Mouse (Mus musculus): ENCODE results near the gene Tcerg1l. TPM values are rescaled to one million over a fixed set of nuclear protein-coding genes. Genes with fewer than 3 reads are reported as not detected.

Gene Tcerg1l
- polyA plus RNA-seq, 1 experiment: 0.51 TPM

DNA sequence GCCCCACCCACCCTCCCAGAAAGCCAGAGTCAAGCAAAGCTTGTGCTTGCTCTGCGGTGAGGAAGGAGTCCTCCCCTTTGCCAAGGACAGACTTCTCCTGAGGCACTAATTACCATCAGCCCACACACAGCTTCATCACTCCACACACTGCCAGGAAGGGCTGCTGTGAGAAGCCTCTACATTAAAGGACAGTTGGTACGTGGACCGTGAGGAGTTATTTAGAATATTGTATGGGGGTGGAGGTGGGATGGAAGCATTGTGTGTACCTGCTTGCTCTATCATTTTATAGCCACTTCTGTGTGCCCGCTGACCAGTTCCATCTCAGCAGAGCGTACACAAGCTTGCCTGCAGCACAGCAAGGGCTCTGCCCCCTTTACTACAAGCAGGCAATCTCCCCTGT, 16.0 kb upstream of the Tcerg1l start:
- H3K4me1 ChIP-seq (ENCODE audit: control insufficient read depth, insufficient read depth, insufficient read length): no peaks in the 10 kb centered on the region
- DNase-seq (ENCODE audit: low read depth in 1 of 2, low spot score in 2 of 2): no peak
- no peak overlapping the region for H3K27ac ChIP-seq (ENCODE audit: insufficient read depth, low read length)
- H3K27me3 ChIP-seq (ENCODE audit: control insufficient read depth, insufficient read depth, low read length): no peaks in the 10 kb centered on the region
- H3K36me3 ChIP-seq (ENCODE audit: control insufficient read depth, insufficient read depth, low read length): no peaks in the 10 kb centered on the region
- WGBS: 86% methylated on average over 5 of the region's 5 CpGs
- no peak overlapping the region for H3K4me3 ChIP-seq (ENCODE audit: extremely low read depth, insufficient read depth, insufficient read length)
- TF ChIP-seq CTCF (IDR thresholded peaks at IDR 0.05; ENCODE audit: extremely low read depth, insufficient read depth, insufficient read length, insufficient replicate concordance) (no peak), POLR2A (IDR thresholded peaks at IDR 0.05; ENCODE audit: low read depth, low read length) (no peak)

DNA sequence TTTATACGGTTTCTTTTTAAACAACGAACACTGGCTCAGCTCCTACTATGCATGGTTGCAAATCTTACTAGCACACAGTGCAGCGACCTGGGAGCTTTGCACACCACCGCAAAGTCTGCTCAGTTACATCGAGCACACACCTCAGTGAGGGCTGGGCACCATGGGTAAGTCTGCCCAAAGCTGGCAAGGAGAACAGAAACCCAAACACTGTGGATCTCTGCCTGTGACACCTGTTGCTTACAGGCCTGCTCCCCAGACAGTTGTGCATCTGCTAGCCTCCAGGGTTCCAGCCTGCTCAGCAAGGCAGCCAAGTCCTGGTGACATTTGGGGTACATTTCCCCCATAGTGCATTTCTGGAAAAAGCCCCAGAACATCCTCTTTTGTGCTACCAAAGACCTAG, 4.1 kb upstream of the Tcerg1l start:
- Histone ChIP-seq H3K4me1 (ENCODE audit: control insufficient read depth, insufficient read depth, insufficient read length) (no peaks in the 10 kb centered on the region), H3K27me3 (ENCODE audit: control insufficient read depth, insufficient read depth, low read length) (peaks cover 10% of the 10 kb centered on the region), H3K36me3 (ENCODE audit: control insufficient read depth, insufficient read depth, low read length) (no peaks in the 10 kb centered on the region), H3K27ac (ENCODE audit: insufficient read depth, low read length) (no peak overlapping the region), H3K4me3 (ENCODE audit: extremely low read depth, insufficient read depth, insufficient read length) (no peak overlapping the region)
- DNase-seq (ENCODE audit: low read depth in 1 of 2, low spot score in 2 of 2): no peak
- TF ChIP-seq CTCF (IDR thresholded peaks at IDR 0.05; ENCODE audit: extremely low read depth, insufficient read depth, insufficient read length, insufficient replicate concordance) (no peak), POLR2A (IDR thresholded peaks at IDR 0.05; ENCODE audit: low read depth, low read length) (no peak)
- 91% methylated on average over 5 of the region's 5 CpGs for WGBS

DNA sequence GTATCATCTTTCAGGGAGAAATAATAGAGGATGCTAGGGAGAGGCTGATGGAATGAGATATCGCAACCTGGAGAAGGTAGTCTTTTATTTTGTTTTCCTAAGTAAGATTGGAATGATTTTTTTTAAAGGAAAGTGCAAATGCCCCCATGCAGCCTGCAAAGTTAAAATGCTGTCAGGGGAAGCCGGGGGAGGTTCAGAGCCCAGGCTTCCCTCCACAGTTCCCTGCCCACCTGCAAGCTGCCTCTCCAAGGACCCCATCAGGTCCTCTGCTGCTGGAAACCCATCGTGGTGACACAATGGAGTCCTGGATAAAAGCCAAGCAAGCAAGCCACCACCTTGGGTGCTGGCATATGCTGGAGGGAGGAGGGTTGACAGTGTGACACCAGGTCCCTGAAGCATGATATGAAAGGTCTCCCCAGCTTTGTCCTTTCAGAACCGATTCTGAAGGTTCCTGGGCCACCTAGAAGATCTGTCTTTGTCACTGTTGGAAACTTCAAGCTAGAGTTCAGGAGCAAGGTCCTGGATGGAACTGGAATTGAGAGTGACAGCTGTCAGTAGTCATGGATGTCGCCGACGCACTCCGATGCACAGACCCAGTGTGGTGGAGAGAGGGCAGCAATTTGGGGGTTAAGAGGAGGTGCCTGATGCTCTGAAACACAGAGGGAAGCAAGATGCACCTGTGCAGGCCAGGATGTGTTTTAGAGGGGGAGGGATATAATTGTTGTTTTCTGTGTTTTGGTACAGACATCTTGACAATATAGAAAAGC, 3.2 kb upstream of the Tcerg1l start:
- H3K36me3 ChIP-seq (ENCODE audit: control insufficient read depth, insufficient read depth, low read length): no peaks in the 10 kb centered on the region
- H3K27me3 ChIP-seq (ENCODE audit: control insufficient read depth, insufficient read depth, low read length): peaks cover 10% of the 10 kb centered on the region
- TF ChIP-seq POLR2A (IDR thresholded peaks at IDR 0.05; ENCODE audit: low read depth, low read length) (no peak), CTCF (IDR thresholded peaks at IDR 0.05; ENCODE audit: extremely low read depth, insufficient read depth, insufficient read length, insufficient replicate concordance) (no peak)
- H3K4me3 ChIP-seq (ENCODE audit: extremely low read depth, insufficient read depth, insufficient read length): no peak overlapping the region
- H3K27ac ChIP-seq (ENCODE audit: insufficient read depth, low read length): no peak overlapping the region
- no peak for DNase-seq (ENCODE audit: low read depth in 1 of 2, low spot score in 2 of 2)
- WGBS: 82% methylated on average over 8 of the region's 8 CpGs
- no peaks in the 10 kb centered on the region for H3K4me1 ChIP-seq (ENCODE audit: control insufficient read depth, insufficient read depth, insufficient read length)

DNA sequence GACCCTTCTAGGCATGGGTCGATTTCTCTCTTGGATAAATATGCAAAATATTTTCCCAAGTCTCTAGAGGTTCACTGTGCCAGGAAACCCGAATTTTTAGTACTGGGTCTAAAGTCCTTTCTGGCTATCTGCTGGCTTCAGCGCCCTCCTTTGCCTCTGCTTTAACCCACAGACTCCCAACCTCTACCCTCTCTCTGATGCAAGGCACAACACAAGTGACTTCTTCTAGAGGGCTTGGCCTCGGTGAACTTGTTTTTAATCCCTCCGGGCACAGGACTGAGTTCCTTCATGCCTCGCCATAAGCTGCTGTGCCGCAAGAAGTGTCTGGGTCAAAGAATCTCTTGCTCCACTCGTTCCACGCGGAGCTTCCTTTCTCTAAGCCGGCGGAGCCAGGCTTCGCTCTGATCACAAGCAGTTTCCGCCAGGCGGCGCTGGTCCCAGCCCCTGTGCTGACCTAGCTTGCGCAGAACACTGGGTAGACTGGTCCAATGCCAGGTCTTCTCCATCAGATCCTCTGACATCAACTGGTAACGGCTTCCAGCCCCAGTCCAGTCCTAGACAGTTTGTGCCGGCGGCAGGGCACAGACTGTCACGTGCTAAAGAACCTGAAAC, 758 bp upstream of the Tcerg1l start:
- no peak for TF ChIP-seq POLR2A (IDR thresholded peaks at IDR 0.05; ENCODE audit: low read depth, low read length)
- no peak for TF ChIP-seq CTCF (IDR thresholded peaks at IDR 0.05; ENCODE audit: extremely low read depth, insufficient read depth, insufficient read length, insufficient replicate concordance)
- 7% methylated on average over 21 of the region's 21 CpGs for WGBS
- no peaks in the 10 kb centered on the region for H3K36me3 ChIP-seq (ENCODE audit: control insufficient read depth, insufficient read depth, low read length)
- H3K27ac ChIP-seq (ENCODE audit: insufficient read depth, low read length): no peak overlapping the region
- DNase-seq (ENCODE audit: low read depth in 1 of 2, low spot score in 2 of 2): no peak
- no peaks in the 10 kb centered on the region for H3K4me1 ChIP-seq (ENCODE audit: control insufficient read depth, insufficient read depth, insufficient read length)
- no peak overlapping the region for H3K4me3 ChIP-seq (ENCODE audit: extremely low read depth, insufficient read depth, insufficient read length)
- H3K27me3 ChIP-seq (ENCODE audit: control insufficient read depth, insufficient read depth, low read length): peaks cover 10% of the 10 kb centered on the region

DNA sequence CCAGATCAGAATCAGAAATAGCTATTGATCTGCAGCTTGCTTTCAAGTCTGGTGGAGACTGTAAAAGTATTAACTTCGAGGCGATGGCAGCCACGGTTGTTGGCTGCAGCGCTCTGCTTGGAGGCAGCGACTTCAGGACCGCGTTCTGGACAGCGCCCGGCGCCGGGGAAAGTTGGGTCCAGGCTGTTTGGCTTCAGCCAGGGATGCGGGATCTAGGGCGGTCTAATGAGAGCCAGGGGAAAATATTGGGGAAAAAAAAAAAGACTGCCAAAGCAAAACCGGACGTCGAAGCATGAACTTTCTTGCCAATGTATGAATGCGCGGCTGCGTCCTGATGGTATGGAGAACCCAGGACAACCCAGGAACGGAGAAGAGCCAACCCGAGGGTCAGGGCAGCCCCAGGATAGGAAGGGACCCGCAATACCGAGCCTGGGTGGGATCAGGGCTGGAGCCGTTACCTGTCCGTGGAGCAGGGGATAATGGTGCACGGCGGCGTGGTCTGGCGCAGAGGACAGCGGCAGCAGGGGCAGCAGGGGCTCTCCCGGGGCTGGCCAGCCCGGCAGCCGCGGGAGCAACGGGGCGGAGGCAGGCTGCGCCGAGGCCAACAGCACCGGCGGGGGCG, 556 bp downstream of the Tcerg1l start:
- WGBS: 4% methylated on average over 41 of the region's 41 CpGs
- no peak for DNase-seq (ENCODE audit: low read depth in 1 of 2, low spot score in 2 of 2)
- H3K4me3 ChIP-seq (ENCODE audit: extremely low read depth, insufficient read depth, insufficient read length): no peak overlapping the region

DNA sequence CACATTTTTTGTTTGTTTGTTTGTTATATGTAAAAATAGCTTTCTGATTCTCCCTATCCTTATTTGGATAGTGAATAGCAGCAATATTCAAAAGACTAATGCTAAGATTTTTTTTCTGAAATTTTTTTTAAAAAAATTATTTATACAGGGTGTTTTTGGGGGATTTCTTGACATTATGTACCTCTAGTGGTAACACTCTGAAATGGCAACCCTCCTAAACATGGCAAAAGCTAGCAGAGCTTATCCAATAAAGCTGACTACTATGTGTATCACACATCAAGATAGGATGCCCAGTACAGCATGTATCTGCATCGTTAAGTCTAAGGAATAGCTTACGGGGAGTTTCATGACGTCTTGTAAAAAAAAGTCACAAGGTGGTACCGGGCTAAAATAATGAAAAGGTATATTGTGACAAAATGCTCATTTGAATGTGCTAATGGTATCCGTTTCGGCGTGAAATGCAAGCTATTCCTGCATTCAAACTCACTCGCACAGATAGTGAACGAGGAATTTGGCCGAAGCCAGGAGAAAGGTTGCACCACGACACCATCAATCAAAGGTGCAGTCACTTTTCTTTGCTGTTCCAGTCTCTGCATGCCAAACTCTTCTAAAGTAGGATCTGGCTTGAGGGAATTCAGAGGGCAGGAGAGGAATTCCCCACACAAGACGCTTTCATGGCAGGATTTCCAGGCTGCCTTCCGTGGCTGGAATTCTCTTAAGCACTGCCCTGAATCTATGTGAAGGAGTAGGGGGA, 1.2 kb downstream of the Tcerg1l start:
- Histone ChIP-seq H3K4me1 (ENCODE audit: control insufficient read depth, insufficient read depth, insufficient read length) (no peaks in the 10 kb centered on the region), H3K4me3 (ENCODE audit: extremely low read depth, insufficient read depth, insufficient read length) (no peak overlapping the region), H3K27ac (ENCODE audit: insufficient read depth, low read length) (no peak overlapping the region), H3K36me3 (ENCODE audit: control insufficient read depth, insufficient read depth, low read length) (no peaks in the 10 kb centered on the region), H3K27me3 (ENCODE audit: control insufficient read depth, insufficient read depth, low read length) (peaks cover 10% of the 10 kb centered on the region)
- WGBS: 50% methylated on average over 13 of the region's 13 CpGs
- DNase-seq (ENCODE audit: low read depth in 1 of 2, low spot score in 2 of 2): no peak
- no peak for TF ChIP-seq POLR2A (IDR thresholded peaks at IDR 0.05; ENCODE audit: low read depth, low read length)
- TF ChIP-seq CTCF (IDR thresholded peaks at IDR 0.05; ENCODE audit: extremely low read depth, insufficient read depth, insufficient read length, insufficient replicate concordance): no peak

More for the DNA sequence above, 556 bp downstream of the Tcerg1l start:
- TF ChIP-seq POLR2A (IDR thresholded peaks at IDR 0.05; ENCODE audit: low read depth, low read length) (no peak), CTCF (IDR thresholded peaks at IDR 0.05; ENCODE audit: extremely low read depth, insufficient read depth, insufficient read length, insufficient replicate concordance) (no peak)
- no peaks in the 10 kb centered on the region for H3K4me1 ChIP-seq (ENCODE audit: control insufficient read depth, insufficient read depth, insufficient read length)
- peaks cover 10% of the 10 kb centered on the region for H3K27me3 ChIP-seq (ENCODE audit: control insufficient read depth, insufficient read depth, low read length)
- H3K36me3 ChIP-seq (ENCODE audit: control insufficient read depth, insufficient read depth, low read length): no peaks in the 10 kb centered on the region
- H3K27ac ChIP-seq (ENCODE audit: insufficient read depth, low read length): no peak overlapping the region
